Mouse (Mus musculus) frontal cortex, adult (tissue): ENCODE data around the gene Vstm2l.

Source experiments
- ATAC-seq: cut with Nextera tagmentation; 2 replicates; pipeline ENCODE4 v1.9.2; 2017; ENCODE audit warnings: mild to moderate bottlenecking, moderate library complexity, mixed read lengths; ENCODE audit not compliant: low TSS enrichment

Vstm2l gene

DNA sequence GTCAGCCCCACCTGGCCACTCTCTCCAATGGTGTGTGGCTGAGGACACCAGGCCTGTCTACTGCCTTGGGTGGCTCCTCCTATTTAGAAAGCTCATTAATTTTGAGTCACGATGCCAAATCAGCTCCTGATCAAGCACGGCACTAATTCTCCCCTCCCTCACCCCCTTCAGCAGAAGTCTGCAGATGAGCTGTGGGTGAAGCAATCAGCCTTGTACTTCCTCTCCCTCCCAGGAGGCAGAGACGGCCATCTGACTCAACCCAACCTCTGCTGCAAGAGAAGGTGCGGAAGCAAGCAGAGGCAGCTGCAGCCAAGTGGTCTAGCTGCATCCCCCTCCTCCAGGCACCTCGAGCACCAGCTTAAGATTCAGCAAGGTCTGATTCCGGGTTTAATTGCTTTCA, 76.6 kb downstream of the Vstm2l start:
- no peak for ATAC-seq

DNA sequence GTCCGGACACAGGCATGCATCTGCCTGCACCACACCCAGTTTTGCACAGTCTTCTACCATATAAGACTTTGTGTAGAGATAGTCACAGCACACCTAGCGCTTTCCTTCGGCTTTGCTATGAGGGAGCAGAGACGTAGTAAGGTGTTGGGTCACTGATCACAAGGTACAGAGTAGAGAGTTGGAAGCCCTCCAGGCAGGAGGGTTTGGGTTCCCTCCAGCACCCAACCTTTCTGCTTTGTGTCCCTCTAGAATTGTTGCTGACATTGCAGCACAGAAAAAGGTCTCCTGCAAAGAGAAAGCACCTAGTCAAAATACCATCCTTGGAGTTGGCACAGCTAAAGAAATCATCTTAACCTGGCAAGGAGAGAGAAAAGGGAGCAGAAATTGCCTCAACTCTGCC, 78.0 kb downstream of the Vstm2l start:
- no peak for ATAC-seq
